Mouse (Mus musculus): ENCODE results near the gene Siglecg.
"Not testable (repeated sequence)": the region's sequence is repeated elsewhere in the genome, so short reads cannot be mapped to it uniquely, and the experiment has no call there.

Gene Siglecg

DNA sequence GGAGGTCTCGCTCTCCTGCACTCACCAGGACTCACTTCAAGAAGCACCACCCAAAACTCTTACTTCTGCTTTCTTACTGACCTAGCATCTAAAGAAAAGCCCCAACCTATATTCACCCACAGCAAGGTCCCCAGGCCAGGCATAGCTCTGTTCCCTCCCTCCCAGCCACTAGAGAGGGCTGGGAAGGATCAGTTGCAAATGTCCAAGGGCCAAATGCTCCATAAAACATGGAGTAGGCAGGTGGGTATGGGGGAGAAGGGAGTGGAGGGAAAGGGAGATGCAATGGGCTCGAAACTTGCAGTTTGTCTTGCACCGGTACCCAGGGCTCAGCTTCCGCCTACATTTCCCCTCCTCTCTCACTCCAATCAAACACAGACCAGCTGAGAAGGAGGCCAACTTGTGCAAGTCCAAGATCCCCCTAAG, at the start of gene Siglecg:
Gene Siglecg, plus strand, starts transcription at position 74 of the 423 bp plus-strand sequence.
- Histone ChIP-seq H3K36me3 (ENCODE audit: control insufficient read depth, insufficient read depth, low read length, poor library complexity, severe bottlenecking) (peaks cover 3% of the 10 kb centered on the region), H3K27me3 (ENCODE audit: control insufficient read depth, insufficient read depth, low read length, poor library complexity, severe bottlenecking) (no peaks in the 10 kb centered on the region)
- peak; percentile 75 for DNase-seq (ENCODE audit: low read depth, low spot score)

DNA sequence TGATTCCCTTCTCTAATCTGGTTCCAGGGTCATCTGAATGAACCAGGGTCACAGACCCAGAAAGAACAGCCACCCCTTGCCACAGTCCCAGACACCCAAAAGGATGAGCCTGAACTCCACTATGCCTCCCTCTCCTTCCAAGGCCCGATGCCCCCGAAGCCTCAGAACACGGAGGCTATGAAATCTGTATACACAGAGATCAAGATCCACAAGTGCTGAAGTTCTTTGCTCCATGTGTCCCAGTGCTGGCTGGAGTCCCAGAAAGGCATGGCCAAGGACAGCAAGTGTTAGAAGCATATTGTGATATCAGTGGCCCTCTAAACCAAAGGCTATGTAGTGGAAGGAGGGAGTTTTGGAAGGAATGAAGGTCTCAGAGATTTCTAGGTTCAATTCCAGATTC, 49.4 kb upstream of the Siglecg start:
- DNase-seq (ENCODE audit: low read depth, low spot score) = no peak
- H3K27me3 ChIP-seq (ENCODE audit: control insufficient read depth, insufficient read depth, low read length, poor library complexity, severe bottlenecking) = no peaks in the 10 kb centered on the region; the same call in 1 of the 2 replicates
- no peaks in the 10 kb centered on the region for H3K36me3 ChIP-seq (ENCODE audit: control insufficient read depth, insufficient read depth, low read length, poor library complexity, severe bottlenecking)

DNA sequence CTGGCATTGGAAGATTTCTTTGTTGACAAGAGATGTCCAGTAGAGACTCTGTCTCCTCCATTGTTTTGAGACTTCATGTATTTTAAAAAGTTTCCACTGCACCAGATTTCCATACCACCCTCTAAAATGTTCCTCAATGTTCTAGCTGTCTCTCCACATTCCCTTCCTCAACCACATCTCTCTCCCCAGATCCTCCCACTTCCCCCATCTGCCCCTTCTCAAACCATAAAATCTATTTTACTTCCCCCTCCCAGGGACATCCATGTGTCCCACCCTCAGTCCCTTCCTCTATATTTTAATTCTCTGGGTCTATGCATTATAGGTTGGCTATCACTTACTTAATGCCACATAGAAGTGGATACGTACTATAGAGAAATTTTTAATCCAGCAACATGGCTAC, 46.6 kb upstream of the Siglecg start:
- Histone ChIP-seq H3K27me3 (ENCODE audit: control insufficient read depth, insufficient read depth, low read length, poor library complexity, severe bottlenecking) (no peaks in the 10 kb centered on the region; the same call in 1 of the 2 replicates), H3K36me3 (ENCODE audit: control insufficient read depth, insufficient read depth, low read length, poor library complexity, severe bottlenecking) (no peaks in the 10 kb centered on the region)
- DNase-seq (ENCODE audit: low read depth, low spot score) = no peak

- Histone ChIP-seq H3K36me3 (ENCODE audit: control insufficient read depth, insufficient read depth, low read length, poor library complexity, severe bottlenecking) (no peaks in the 10 kb centered on the region), H3K27me3 (ENCODE audit: control insufficient read depth, insufficient read depth, low read length, poor library complexity, severe bottlenecking) (no peaks in the 10 kb centered on the region; the same call in 1 of the 2 replicates)
- DNase-seq (ENCODE audit: low read depth, low spot score) = no peak
Measured at GRCm38 (mm10) chr7:43362021-43362420, 46.0 kb upstream of the Siglecg start.

DNA sequence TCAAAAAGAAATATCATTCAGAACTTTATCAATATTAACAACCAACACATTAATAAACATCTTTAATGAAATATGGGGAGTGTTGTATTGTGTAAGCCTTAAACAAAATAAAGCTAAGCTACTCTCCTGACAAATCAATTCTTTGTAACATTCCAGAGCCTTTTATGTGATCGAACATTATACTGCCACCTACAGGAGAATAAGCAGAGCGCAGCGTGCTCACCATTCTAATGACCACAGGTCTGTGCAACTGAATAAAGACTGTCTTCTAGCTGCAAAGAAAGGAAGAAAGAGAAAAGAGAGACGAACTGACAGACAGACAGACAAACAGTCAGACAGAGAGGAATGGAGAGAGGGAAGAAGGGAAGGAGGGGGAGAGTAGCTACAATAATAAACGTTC, 29.8 kb upstream of the Siglecg start:
- H3K36me3 ChIP-seq (ENCODE audit: control insufficient read depth, insufficient read depth, low read length, poor library complexity, severe bottlenecking) = no peaks in the 10 kb centered on the region
- peak; percentile 69 for DNase-seq (ENCODE audit: low read depth, low spot score)
- no peaks in the 10 kb centered on the region for H3K27me3 ChIP-seq (ENCODE audit: control insufficient read depth, insufficient read depth, low read length, poor library complexity, severe bottlenecking)

- no peaks in the 10 kb centered on the region for H3K27me3 ChIP-seq (ENCODE audit: control insufficient read depth, insufficient read depth, low read length, poor library complexity, severe bottlenecking)
- H3K36me3 ChIP-seq (ENCODE audit: control insufficient read depth, insufficient read depth, low read length, poor library complexity, severe bottlenecking) = no peaks in the 10 kb centered on the region; the same call in 1 of the 2 replicates
- peak; percentile 87 for DNase-seq (ENCODE audit: low read depth, low spot score)
Measured at GRCm38 (mm10) chr7:43392349-43393121, 15.5 kb upstream of the Siglecg start.

- no peak for DNase-seq (ENCODE audit: low read depth, low spot score)
- no peaks in the 10 kb centered on the region for H3K27me3 ChIP-seq (ENCODE audit: control insufficient read depth, insufficient read depth, low read length, poor library complexity, severe bottlenecking)
Measured at GRCm38 (mm10) chr7:43399501-43399900, 8.5 kb upstream of the Siglecg start.

GRCm38 (mm10) chr7:43402718-43403117, 5.3 kb upstream of the Siglecg start:
- DNase-seq (ENCODE audit: low read depth, low spot score) = no peak
- Histone ChIP-seq H3K36me3 (ENCODE audit: control insufficient read depth, insufficient read depth, low read length, poor library complexity, severe bottlenecking) (no peaks in the 10 kb centered on the region), H3K27me3 (ENCODE audit: control insufficient read depth, insufficient read depth, low read length, poor library complexity, severe bottlenecking) (no peaks in the 10 kb centered on the region)

More at GRCm38 (mm10) chr7:43399501-43399900, 8.5 kb upstream of the Siglecg start:
- no peaks in the 10 kb centered on the region; the same call in 1 of the 2 replicates for H3K36me3 ChIP-seq (ENCODE audit: control insufficient read depth, insufficient read depth, low read length, poor library complexity, severe bottlenecking)

GRCm38 (mm10) chr7:43407573-43407972, 431 bp upstream of the Siglecg start:
- Histone ChIP-seq H3K36me3 (ENCODE audit: control insufficient read depth, insufficient read depth, low read length, poor library complexity, severe bottlenecking) (peaks cover 3% of the 10 kb centered on the region), H3K27me3 (ENCODE audit: control insufficient read depth, insufficient read depth, low read length, poor library complexity, severe bottlenecking) (no peaks in the 10 kb centered on the region)
- peak; percentile 66 for DNase-seq (ENCODE audit: low read depth, low spot score)

DNA sequence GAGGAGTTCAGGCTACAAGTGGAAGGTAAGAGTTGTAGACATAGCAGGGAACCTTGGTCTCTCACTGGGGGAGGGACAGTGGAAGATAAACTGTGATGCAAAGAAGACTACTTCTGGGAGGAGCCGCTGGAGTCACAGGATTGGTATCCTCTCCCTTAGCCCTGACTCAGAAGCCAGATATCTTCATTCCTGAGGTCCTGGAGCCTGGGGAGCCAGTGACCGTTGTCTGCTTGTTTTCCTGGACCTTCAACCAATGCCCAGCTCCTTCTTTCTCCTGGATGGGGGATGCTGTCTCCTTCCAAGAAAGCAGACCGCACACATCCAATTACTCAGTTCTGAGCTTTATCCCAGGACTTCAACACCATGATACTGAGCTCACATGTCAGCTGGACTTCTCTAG, 1.1 kb downstream of the Siglecg start:
- no peak for DNase-seq (ENCODE audit: low read depth, low spot score)
- Histone ChIP-seq H3K36me3 (ENCODE audit: control insufficient read depth, insufficient read depth, low read length, poor library complexity, severe bottlenecking) (peaks cover 3% of the 10 kb centered on the region), H3K27me3 (ENCODE audit: control insufficient read depth, insufficient read depth, low read length, poor library complexity, severe bottlenecking) (no peaks in the 10 kb centered on the region)

DNA sequence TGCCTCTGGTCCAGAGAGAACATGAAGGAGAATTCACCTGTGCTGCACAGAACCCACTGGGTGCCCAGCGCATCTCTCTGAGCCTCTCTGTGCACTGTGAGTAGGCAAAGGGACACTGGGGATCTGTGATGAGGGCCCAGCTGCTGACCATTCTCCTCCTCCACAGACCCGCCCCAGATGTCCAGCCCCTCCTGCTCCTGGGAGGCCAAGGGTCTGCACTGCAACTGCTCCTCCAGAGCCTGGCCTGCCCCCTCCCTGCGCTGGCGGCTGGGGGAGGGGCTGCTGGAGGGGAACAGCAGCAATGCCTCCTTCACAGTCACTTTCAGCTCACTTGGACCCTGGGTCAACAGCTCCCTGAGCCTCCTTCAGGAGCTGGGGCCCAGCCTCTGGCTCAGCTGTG, 3.7 kb downstream of the Siglecg start:
- not testable (repeated sequence) for H3K27me3 ChIP-seq (ENCODE audit: control insufficient read depth, insufficient read depth, low read length, poor library complexity, severe bottlenecking); DNase-seq (ENCODE audit: low read depth, low spot score); H3K36me3 ChIP-seq (ENCODE audit: control insufficient read depth, insufficient read depth, low read length, poor library complexity, severe bottlenecking)

DNA sequence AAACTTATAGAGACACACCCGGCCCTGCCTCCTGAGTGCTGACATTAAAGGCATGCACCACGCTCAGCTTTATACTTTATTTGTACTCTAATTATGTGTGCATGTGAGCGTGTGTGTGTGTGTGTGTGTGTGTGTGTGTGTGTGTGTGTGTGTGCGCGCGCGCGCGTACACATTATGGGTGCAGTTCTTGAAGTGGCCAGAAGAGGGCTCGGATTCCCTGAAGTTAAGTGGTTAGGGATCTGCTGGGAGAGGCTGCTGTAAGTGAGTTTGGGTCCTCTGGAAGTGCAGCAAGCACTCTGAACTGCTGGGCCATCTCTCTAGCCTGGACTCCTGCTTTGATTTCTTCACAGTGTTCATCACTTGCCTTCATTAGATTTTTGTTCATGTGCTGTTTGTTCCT, 9.3 kb downstream of the Siglecg start:
- no peaks in the 10 kb centered on the region for H3K27me3 ChIP-seq (ENCODE audit: control insufficient read depth, insufficient read depth, low read length, poor library complexity, severe bottlenecking)
- no peak for DNase-seq (ENCODE audit: low read depth, low spot score)
- H3K36me3 ChIP-seq (ENCODE audit: control insufficient read depth, insufficient read depth, low read length, poor library complexity, severe bottlenecking) = peaks cover 12% of the 10 kb centered on the region

DNA sequence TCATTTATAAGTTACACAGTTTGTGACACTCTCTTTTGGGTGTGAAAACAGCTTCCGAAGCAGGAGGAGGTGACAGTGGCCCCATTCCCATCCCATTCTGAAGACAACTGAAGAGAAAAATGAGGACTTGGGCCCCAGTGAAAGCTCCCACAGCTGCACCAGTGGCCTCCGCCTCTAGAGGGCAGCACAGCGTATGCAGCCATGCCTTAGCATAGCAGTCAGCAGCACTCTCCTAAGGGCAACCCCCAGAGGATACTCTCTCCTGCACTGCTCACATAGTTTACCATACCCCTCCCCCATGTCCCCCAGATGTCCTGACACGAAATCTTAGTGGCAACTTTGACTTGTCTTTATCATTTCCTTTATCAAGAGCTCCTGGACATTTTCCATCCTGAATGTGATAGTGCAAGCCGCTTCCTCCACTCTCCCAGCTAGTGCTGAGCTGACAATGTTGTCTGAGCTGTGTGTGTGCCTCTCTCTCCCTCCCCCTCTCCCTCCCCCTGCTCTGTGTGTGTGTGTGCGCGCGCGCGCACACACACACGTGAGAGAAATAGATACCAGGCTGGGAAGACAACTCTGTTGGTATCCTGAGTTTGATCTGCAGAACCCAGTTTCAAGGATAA, 15.1 kb downstream of the Siglecg start:
- Histone ChIP-seq H3K36me3 (ENCODE audit: control insufficient read depth, insufficient read depth, low read length, poor library complexity, severe bottlenecking) (peaks cover 4% of the 10 kb centered on the region; the same call in 1 of the 2 replicates), H3K27me3 (ENCODE audit: control insufficient read depth, insufficient read depth, low read length, poor library complexity, severe bottlenecking) (no peaks in the 10 kb centered on the region)
- peak; percentile 85 for DNase-seq (ENCODE audit: low read depth, low spot score)

- Histone ChIP-seq H3K27me3 (ENCODE audit: control insufficient read depth, insufficient read depth, low read length, poor library complexity, severe bottlenecking) (no peaks in the 10 kb centered on the region), H3K36me3 (ENCODE audit: control insufficient read depth, insufficient read depth, low read length, poor library complexity, severe bottlenecking) (peaks cover 4% of the 10 kb centered on the region; the same call in 1 of the 2 replicates)
- DNase-seq (ENCODE audit: low read depth, low spot score) = no peak
Measured at GRCm38 (mm10) chr7:43423991-43424625, 16.1 kb downstream of the Siglecg start.

DNA sequence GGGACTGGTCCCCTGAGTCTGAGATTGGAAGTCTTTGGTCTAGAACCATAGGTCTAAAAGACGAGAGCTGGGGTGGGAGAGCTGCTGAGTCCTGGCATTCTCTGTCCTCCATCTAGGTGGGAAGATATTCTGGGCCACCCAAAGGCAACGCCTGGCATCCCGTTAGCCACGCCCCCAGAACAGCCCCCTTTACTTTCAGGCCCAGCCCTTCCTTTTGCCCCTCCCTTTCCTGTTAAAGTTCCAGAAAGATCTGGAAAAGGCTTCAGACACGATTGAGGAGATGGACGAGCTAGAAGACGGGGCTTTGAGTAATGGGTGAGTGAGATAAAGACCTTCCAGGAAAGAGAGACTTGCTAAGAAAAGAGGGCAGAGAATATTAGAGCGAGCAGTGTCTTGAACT, 19.4 kb downstream of the Siglecg start, which contains the start of gene Lim2:
Gene Lim2, plus strand, starts transcription at position 265 of the 400 bp plus-strand sequence.
- DNase-seq (ENCODE audit: low read depth, low spot score) = no peak
- no peaks in the 10 kb centered on the region for H3K27me3 ChIP-seq (ENCODE audit: control insufficient read depth, insufficient read depth, low read length, poor library complexity, severe bottlenecking)
- no peaks in the 10 kb centered on the region for H3K36me3 ChIP-seq (ENCODE audit: control insufficient read depth, insufficient read depth, low read length, poor library complexity, severe bottlenecking)
